Mouse (Mus musculus): ENCODE results near the gene Gm20388. TPM values are rescaled to one million over a fixed set of nuclear protein-coding genes. Genes with fewer than 3 reads are reported as not detected.

Gene Gm20388
- total RNA-seq, 2 experiments from 2014 or later: 4.4 to 7.8 TPM

- DNase-seq (ENCODE audit: low spot score in 2 of 2): no peak
Measured at GRCm38 (mm10) chr8:122674999-122675398, 2764.4 kb downstream of the Gm20388 start.

GRCm38 (mm10) chr8:122675596-122676420 is 2765.2 kb downstream of the Gm20388 start:
- peak; percentile 25 to 41 for DNase-seq (ENCODE audit: low spot score in 2 of 2)

- peak; percentile 83 to 90 for DNase-seq (ENCODE audit: low spot score in 2 of 2)
Measured at GRCm38 (mm10) chr8:122676621-122677480, 2766.2 kb downstream of the Gm20388 start.

- DNase-seq (ENCODE audit: low spot score in 2 of 2): peak in 1 of 2 experiments; percentile 17
Measured at GRCm38 (mm10) chr8:122677481-122678021, 2766.9 kb downstream of the Gm20388 start.

- peak; percentile 80 to 83 for DNase-seq (ENCODE audit: low spot score in 2 of 2)
Measured at GRCm38 (mm10) chr8:122678061-122678895, 2767.6 kb downstream of the Gm20388 start.

- no peak for DNase-seq (ENCODE audit: low spot score in 2 of 2)
Measured at GRCm38 (mm10) chr8:122678896-122679210, 2768.2 kb downstream of the Gm20388 start.

GRCm38 (mm10) chr8:122679325-122679920 is 2768.8 kb downstream of the Gm20388 start:
- no peak for DNase-seq (ENCODE audit: low spot score in 2 of 2)

- no peak for DNase-seq (ENCODE audit: low spot score in 2 of 2)
Measured at GRCm38 (mm10) chr8:122680171-122680570, 2769.5 kb downstream of the Gm20388 start.

GRCm38 (mm10) chr8:122682820-122683219 is 2772.2 kb downstream of the Gm20388 start:
- no peak for DNase-seq (ENCODE audit: low spot score in 2 of 2)

- DNase-seq (ENCODE audit: low spot score in 2 of 2): no peak
Measured at GRCm38 (mm10) chr8:122685097-122685861, 2774.6 kb downstream of the Gm20388 start.

- no peak for DNase-seq (ENCODE audit: low spot score in 2 of 2)
Measured at GRCm38 (mm10) chr8:122686879-122687278, 2776.2 kb downstream of the Gm20388 start.

GRCm38 (mm10) chr8:122689315-122689714 is 2778.7 kb downstream of the Gm20388 start:
- no peak for DNase-seq (ENCODE audit: low spot score in 2 of 2)

- DNase-seq (ENCODE audit: low spot score in 2 of 2): peak in 1 of 2 experiments; percentile 12
Measured at GRCm38 (mm10) chr8:122691018-122691417, 2780.4 kb downstream of the Gm20388 start.

- DNase-seq (ENCODE audit: low spot score in 2 of 2): no peak
Measured at GRCm38 (mm10) chr8:122692152-122692551, 2781.5 kb downstream of the Gm20388 start.

- DNase-seq (ENCODE audit: low spot score in 2 of 2): peak; percentile 36 to 48
Measured at GRCm38 (mm10) chr8:122695438-122696042, 2784.9 kb downstream of the Gm20388 start.

GRCm38 (mm10) chr8:122697181-122697581 is 2786.5 kb downstream of the Gm20388 start:
- DNase-seq (ENCODE audit: low spot score in 2 of 2): peak; percentile 34 to 61

- no peak for DNase-seq (ENCODE audit: low spot score in 2 of 2)
Measured at GRCm38 (mm10) chr8:122697586-122697985, 2786.9 kb downstream of the Gm20388 start.

GRCm38 (mm10) chr8:122698254-122698768 is 2787.7 kb downstream of the Gm20388 start:
- DNase-seq (ENCODE audit: low spot score in 2 of 2): no peak

GRCm38 (mm10) chr8:122699005-122699492 is 2788.4 kb downstream of the Gm20388 start, which contains the start of gene Cbfa2t3:
Cbfa2t3 (minus strand) TSS chr8:122699109.
- DNase-seq (ENCODE audit: low spot score in 2 of 2): no peak
